Mouse (Mus musculus): ENCODE data around the gene Osbpl3. TPM values are rescaled to one million over a fixed set of nuclear protein-coding genes. Genes with fewer than 3 reads are reported as not detected.

Gene Osbpl3
- 5.2 and 5.3 TPM in 2 replicates for polyA plus RNA-seq (2015; fragmentation: Nextera tagmentation; extraction: Ambion mirVana)

GRCm38 (mm10) chr6:50455829-50456469 lies at the start of gene Osbpl3:
Gene Osbpl3 (minus strand): TSS chr6:50456201.
- H3K4me2 ChIP-seq (ENCODE audit: low read length) = peak within 1 kb of the TSS; percentile 78
- under 1% methylated on average over 45 of the region's 45 CpGs for WGBS
- no peaks in the 10 kb centered on the region for H3K36me3 ChIP-seq (ENCODE audit: control insufficient read depth, insufficient read depth)
- peaks cover 7% of the 10 kb centered on the region; the same call in 1 of the 2 replicates for H3K4me1 ChIP-seq (replicated peaks; ENCODE audit: control insufficient read depth, insufficient read depth, low read length)
- peak within 1 kb of the TSS; percentile 60 for H3K4me3 ChIP-seq (replicated peaks; ENCODE audit: low read length)
- no peaks in the 10 kb centered on the region for H3K9me3 ChIP-seq (ENCODE audit: control insufficient read depth, low read length)
- peak within 1 kb of the TSS; percentile 13; the same call in 1 of the 2 replicates for H3K27ac ChIP-seq (ENCODE audit: low read length)
- peak within 1 kb of the TSS; percentile 64 for H3K9ac ChIP-seq (replicated peaks; ENCODE audit: low read depth, low read length)
- no peaks in the 10 kb centered on the region; the same call in 1 of the 2 replicates for H3K27me3 ChIP-seq (replicated peaks; ENCODE audit: control insufficient read depth, insufficient read depth, low read length)
- ATAC-seq = peak; percentile 95

DNA sequence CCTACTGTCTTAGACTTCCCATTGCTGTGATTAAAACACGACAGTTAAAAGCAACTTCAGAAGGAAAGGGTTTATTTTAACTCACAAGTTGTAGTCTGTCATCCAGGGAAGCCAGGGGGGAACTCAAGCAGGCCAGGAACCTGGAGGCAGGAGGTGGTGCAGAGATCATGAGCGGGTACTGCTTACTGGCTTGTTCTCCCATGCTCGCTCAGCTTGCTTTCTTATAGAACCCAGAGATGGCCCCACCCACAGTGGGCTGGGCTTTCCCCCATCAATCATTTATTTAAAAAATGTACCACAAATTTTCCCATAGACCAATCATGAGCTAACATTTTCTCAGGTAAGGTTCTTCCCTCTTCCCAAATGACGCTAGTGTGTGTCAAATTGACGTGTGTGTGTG lies 49.5 kb upstream of the Osbpl3 start:
- Histone ChIP-seq H3K4me1 (replicated peaks; ENCODE audit: control insufficient read depth, insufficient read depth, low read length) (no peaks in the 10 kb centered on the region), H3K9me3 (ENCODE audit: control insufficient read depth, low read length) (no peaks in the 10 kb centered on the region), H3K9ac (replicated peaks; ENCODE audit: low read depth, low read length) (no peak overlapping the region), H3K4me3 (replicated peaks; ENCODE audit: low read length) (no peak overlapping the region), H3K4me2 (ENCODE audit: low read length) (no peak overlapping the region), H3K27me3 (replicated peaks; ENCODE audit: control insufficient read depth, insufficient read depth, low read length) (no peaks in the 10 kb centered on the region), H3K27ac (ENCODE audit: low read length) (no peak overlapping the region), H3K36me3 (ENCODE audit: control insufficient read depth, insufficient read depth) (no peaks in the 10 kb centered on the region)
- ATAC-seq = no peak
- WGBS = 92% methylated on average over 5 of the region's 5 CpGs

DNA sequence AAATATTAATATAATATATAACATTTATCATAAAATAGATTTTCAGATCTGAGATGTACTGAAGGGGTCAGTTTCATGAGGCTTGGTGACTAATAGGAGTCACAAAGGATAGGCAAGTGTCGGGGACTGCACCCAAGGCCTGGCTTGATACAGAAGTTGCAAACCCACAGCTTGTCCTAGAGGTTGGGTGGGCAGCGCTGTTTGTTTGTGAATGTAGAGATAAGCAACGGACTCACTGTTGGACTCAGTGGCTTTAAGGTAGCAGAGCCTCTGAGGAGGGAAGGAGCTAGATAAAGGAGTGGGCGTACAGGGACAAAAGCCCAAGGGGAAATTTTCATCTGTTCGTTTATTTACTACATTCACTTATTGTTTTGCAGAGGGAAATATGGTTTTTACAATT lies 48.7 kb upstream of the Osbpl3 start:
- H3K27me3 ChIP-seq (replicated peaks; ENCODE audit: control insufficient read depth, insufficient read depth, low read length) = no peaks in the 10 kb centered on the region
- H3K4me1 ChIP-seq (replicated peaks; ENCODE audit: control insufficient read depth, insufficient read depth, low read length) = no peaks in the 10 kb centered on the region
- no peak overlapping the region for H3K27ac ChIP-seq (ENCODE audit: low read length)
- H3K36me3 ChIP-seq (ENCODE audit: control insufficient read depth, insufficient read depth) = no peaks in the 10 kb centered on the region
- H3K9me3 ChIP-seq (ENCODE audit: control insufficient read depth, low read length) = no peaks in the 10 kb centered on the region
- H3K4me3 ChIP-seq (replicated peaks; ENCODE audit: low read length) = no peak overlapping the region
- no peak overlapping the region for H3K4me2 ChIP-seq (ENCODE audit: low read length)
- no peak for ATAC-seq
- 88% methylated on average over 5 of the region's 5 CpGs for WGBS
- no peak overlapping the region for H3K9ac ChIP-seq (replicated peaks; ENCODE audit: low read depth, low read length)

DNA sequence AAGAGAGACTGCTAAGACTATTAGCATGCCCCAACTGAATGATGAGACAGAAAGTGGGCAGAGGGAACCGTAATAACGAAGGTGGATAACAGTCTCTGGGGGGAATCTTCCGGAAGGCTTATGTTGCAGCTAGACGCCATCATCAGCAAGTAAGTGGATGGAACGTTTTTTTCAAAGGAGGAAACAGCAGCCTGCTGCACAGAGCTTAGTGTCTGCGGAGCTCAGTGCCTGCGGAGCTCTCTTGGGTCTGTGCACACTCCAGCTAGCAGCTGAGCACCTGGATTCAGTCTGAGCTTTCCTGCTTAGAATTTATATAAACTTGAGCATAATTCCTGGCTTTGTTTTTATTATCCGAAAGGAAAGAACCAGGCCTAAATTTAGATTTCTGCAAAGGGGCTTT lies 47.8 kb upstream of the Osbpl3 start:
- no peak overlapping the region for H3K4me2 ChIP-seq (ENCODE audit: low read length)
- no peak overlapping the region for H3K27ac ChIP-seq (ENCODE audit: low read length)
- no peak overlapping the region for H3K4me3 ChIP-seq (replicated peaks; ENCODE audit: low read length)
- H3K36me3 ChIP-seq (ENCODE audit: control insufficient read depth, insufficient read depth) = no peaks in the 10 kb centered on the region
- WGBS = 61% methylated on average over 8 of the region's 8 CpGs
- H3K27me3 ChIP-seq (replicated peaks; ENCODE audit: control insufficient read depth, insufficient read depth, low read length) = no peaks in the 10 kb centered on the region
- H3K9ac ChIP-seq (replicated peaks; ENCODE audit: low read depth, low read length) = no peak overlapping the region
- H3K9me3 ChIP-seq (ENCODE audit: control insufficient read depth, low read length) = no peaks in the 10 kb centered on the region
- H3K4me1 ChIP-seq (replicated peaks; ENCODE audit: control insufficient read depth, insufficient read depth, low read length) = no peaks in the 10 kb centered on the region
- no peak for ATAC-seq

DNA sequence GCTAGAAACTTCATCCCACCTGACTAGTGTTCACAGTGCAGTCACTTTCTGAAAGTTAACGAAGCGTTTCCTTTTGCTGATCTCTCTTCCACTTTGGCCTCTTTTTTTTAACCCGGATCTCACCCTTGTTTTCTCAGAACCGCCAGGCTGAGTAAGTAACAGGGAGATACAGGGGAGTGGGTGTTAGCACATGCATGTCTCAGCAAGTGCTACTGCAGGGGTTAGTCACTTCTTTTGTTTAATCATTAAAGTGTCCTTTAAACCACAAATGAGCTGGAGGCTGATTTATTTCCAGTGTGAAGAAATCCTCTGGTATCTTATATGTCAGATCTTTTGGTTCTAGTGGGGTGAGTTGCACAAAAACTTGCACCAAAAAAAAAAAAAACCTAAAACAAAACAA lies 47.0 kb upstream of the Osbpl3 start:
- Histone ChIP-seq H3K4me3 (replicated peaks; ENCODE audit: low read length) (no peak overlapping the region), H3K27me3 (replicated peaks; ENCODE audit: control insufficient read depth, insufficient read depth, low read length) (no peaks in the 10 kb centered on the region), H3K9me3 (ENCODE audit: control insufficient read depth, low read length) (no peaks in the 10 kb centered on the region), H3K9ac (replicated peaks; ENCODE audit: low read depth, low read length) (no peak overlapping the region), H3K4me1 (replicated peaks; ENCODE audit: control insufficient read depth, insufficient read depth, low read length) (no peaks in the 10 kb centered on the region), H3K36me3 (ENCODE audit: control insufficient read depth, insufficient read depth) (no peaks in the 10 kb centered on the region), H3K4me2 (ENCODE audit: low read length) (no peak overlapping the region), H3K27ac (ENCODE audit: low read length) (no peak overlapping the region)
- ATAC-seq = no peak
- 82% methylated on average over 4 of the region's 4 CpGs for WGBS

DNA sequence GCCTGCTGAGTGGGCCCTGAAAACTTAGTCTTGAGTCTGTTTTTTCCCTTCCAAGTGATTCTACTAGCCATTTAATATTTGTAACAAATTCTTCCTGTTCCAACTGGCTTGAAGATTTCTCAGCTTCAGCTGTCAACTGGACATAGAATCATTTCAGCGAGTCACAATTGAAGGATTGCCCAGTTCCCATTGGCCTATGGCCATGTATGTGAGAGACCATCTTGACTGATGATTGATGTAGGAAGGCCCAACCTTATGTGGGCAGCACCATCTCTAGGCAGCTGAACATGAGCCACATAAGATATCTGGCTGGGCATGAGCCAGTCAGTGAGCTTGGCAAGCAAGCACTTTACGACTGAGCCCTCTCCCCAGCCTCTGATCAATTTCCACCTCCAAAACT lies 42.3 kb upstream of the Osbpl3 start:
- H3K4me1 ChIP-seq (replicated peaks; ENCODE audit: control insufficient read depth, insufficient read depth, low read length) = no peaks in the 10 kb centered on the region
- no peak for ATAC-seq
- WGBS = 86% methylated on average over 2 of the region's 2 CpGs
- H3K27ac ChIP-seq (ENCODE audit: low read length) = no peak overlapping the region
- no peaks in the 10 kb centered on the region for H3K36me3 ChIP-seq (ENCODE audit: control insufficient read depth, insufficient read depth)
- no peak overlapping the region for H3K9ac ChIP-seq (replicated peaks; ENCODE audit: low read depth, low read length)
- H3K4me2 ChIP-seq (ENCODE audit: low read length) = no peak overlapping the region
- H3K4me3 ChIP-seq (replicated peaks; ENCODE audit: low read length) = no peak overlapping the region
- H3K9me3 ChIP-seq (ENCODE audit: control insufficient read depth, low read length) = no peaks in the 10 kb centered on the region
- no peaks in the 10 kb centered on the region for H3K27me3 ChIP-seq (replicated peaks; ENCODE audit: control insufficient read depth, insufficient read depth, low read length)

GRCm38 (mm10) chr6:50490519-50490918 lies 34.5 kb upstream of the Osbpl3 start:
- H3K4me3 ChIP-seq (replicated peaks; ENCODE audit: low read length) = no peak overlapping the region
- no peaks in the 10 kb centered on the region for H3K36me3 ChIP-seq (ENCODE audit: control insufficient read depth, insufficient read depth)
- no peak overlapping the region for H3K4me2 ChIP-seq (ENCODE audit: low read length)
- no peaks in the 10 kb centered on the region for H3K4me1 ChIP-seq (replicated peaks; ENCODE audit: control insufficient read depth, insufficient read depth, low read length)
- no peaks in the 10 kb centered on the region for H3K9me3 ChIP-seq (ENCODE audit: control insufficient read depth, low read length)
- H3K27me3 ChIP-seq (replicated peaks; ENCODE audit: control insufficient read depth, insufficient read depth, low read length) = no peaks in the 10 kb centered on the region
- 81% methylated on average over 2 of the region's 2 CpGs for WGBS
- H3K27ac ChIP-seq (ENCODE audit: low read length) = no peak overlapping the region
- no peak overlapping the region for H3K9ac ChIP-seq (replicated peaks; ENCODE audit: low read depth, low read length)
- ATAC-seq = no peak

GRCm38 (mm10) chr6:50489380-50489779 lies 33.4 kb upstream of the Osbpl3 start:
- Histone ChIP-seq H3K27ac (ENCODE audit: low read length) (no peak overlapping the region), H3K9me3 (ENCODE audit: control insufficient read depth, low read length) (no peaks in the 10 kb centered on the region), H3K9ac (replicated peaks; ENCODE audit: low read depth, low read length) (no peak overlapping the region), H3K36me3 (ENCODE audit: control insufficient read depth, insufficient read depth) (no peaks in the 10 kb centered on the region), H3K4me1 (replicated peaks; ENCODE audit: control insufficient read depth, insufficient read depth, low read length) (no peaks in the 10 kb centered on the region), H3K4me2 (ENCODE audit: low read length) (no peak overlapping the region), H3K4me3 (replicated peaks; ENCODE audit: low read length) (no peak overlapping the region), H3K27me3 (replicated peaks; ENCODE audit: control insufficient read depth, insufficient read depth, low read length) (no peaks in the 10 kb centered on the region)
- ATAC-seq = no peak
- 63% methylated on average over 9 of the region's 9 CpGs for WGBS

DNA sequence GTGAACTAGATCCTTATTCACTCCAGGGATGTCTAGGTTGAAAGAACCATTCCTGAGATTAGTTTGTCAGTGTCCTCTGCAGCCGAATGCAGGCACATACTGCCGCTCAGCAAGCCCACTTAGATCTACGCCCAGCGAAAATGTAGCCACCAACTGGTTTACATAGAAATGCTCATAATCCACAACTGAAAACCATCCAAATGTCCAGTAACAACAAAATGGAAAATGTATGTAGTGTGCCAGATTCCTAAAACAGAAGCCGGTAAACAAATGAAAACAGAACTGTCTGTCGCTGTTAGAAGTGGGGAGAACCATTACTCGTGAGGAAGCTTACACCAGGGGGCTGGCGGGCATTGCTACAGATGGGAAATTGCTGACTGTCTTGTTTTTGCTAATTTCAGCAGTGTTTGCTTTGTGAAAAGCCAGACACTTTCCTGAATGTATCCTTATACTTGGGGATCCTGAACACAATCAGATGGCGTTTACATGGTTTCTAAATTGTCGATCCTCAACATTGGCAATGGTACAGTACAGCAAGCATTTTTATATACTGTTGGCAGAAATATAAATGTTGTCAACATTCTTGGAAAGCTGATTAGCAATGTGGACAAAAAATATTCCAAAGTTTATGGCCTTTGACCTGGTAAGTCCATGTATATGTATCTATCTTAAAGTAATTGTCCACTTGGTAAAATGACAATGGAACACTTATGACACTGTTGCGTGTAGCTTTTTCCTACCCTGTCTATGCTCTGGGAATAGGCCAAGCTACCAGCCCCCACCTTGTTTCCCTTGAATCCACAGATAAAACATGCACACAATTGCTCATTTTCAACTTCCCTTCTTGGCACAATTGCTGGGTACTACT lies 30.3 kb upstream of the Osbpl3 start:
- no peak overlapping the region for H3K27ac ChIP-seq (ENCODE audit: low read length)
- no peaks in the 10 kb centered on the region for H3K27me3 ChIP-seq (replicated peaks; ENCODE audit: control insufficient read depth, insufficient read depth, low read length)
- no peak overlapping the region for H3K9ac ChIP-seq (replicated peaks; ENCODE audit: low read depth, low read length)
- 75% methylated on average over 11 of the region's 11 CpGs for WGBS
- no peaks in the 10 kb centered on the region for H3K4me1 ChIP-seq (replicated peaks; ENCODE audit: control insufficient read depth, insufficient read depth, low read length)
- H3K4me3 ChIP-seq (replicated peaks; ENCODE audit: low read length) = no peak overlapping the region
- no peaks in the 10 kb centered on the region for H3K9me3 ChIP-seq (ENCODE audit: control insufficient read depth, low read length)
- no peaks in the 10 kb centered on the region for H3K36me3 ChIP-seq (ENCODE audit: control insufficient read depth, insufficient read depth)
- ATAC-seq = peak; percentile 52
- H3K4me2 ChIP-seq (ENCODE audit: low read length) = no peak overlapping the region

All from forebrain, embryonic 16.5 days (tissue).